Mouse (Mus musculus) heart, postnatal 0 days (tissue): Measurements from ENCODE around the gene Acads.

Source experiments
- CTCF ChIP-seq: IDR thresholded peaks from 2 replicates; pipeline ENCODE4 v1.5.1; 2016; ENCODE audit warnings: antibody characterized with exemption, control low read depth, low read depth
- EP300 ChIP-seq: IDR thresholded peaks from 2 replicates; pipeline ENCODE4 v1.6.1; 2016; ENCODE audit warnings: antibody characterized with exemption, low read depth

GRCm38 (mm10) chr5:115132465-115132864 lies 13.3 kb upstream of the Acads start:
- TF ChIP-seq CTCF = no peak
- TF ChIP-seq EP300 = no peak
